Mouse (Mus musculus) neural tube, embryonic 14.5 days (tissue): ENCODE results near the gene Gtf3c1. TPM values are rescaled to one million over a fixed set of nuclear protein-coding genes. Genes with fewer than 3 reads are reported as not detected.

Source experiments
- ATAC-seq: fragments of 200-750 bp; cut with Nextera tagmentation; 2 replicates; pipeline ENCODE4 v1.8.0; 2017; ENCODE audit warnings: low read depth, mild to moderate bottlenecking, moderate TSS enrichment, moderate library complexity
- H3K27ac ChIP-seq: fragments of 300-500 bp; sonication (generic); 2 replicates; pipeline ENCODE4 v1.5.1; 2014; ENCODE audit warnings: low read depth, mild to moderate bottlenecking, control low read depth, low read length, moderate library complexity, mixed read lengths
- H3K27me3 ChIP-seq: fragments of 300-500 bp; sonication (generic); 2 replicates; pipeline ENCODE4 v1.6.1; 2014; ENCODE audit warnings: low read length; ENCODE audit not compliant: control insufficient read depth, insufficient read depth
- H3K36me3 ChIP-seq: fragments of 300-500 bp; sonication (generic); 2 replicates; pipeline ENCODE4 v1.6.1; 2014; ENCODE audit warnings: low read length, mixed read lengths; ENCODE audit not compliant: control insufficient read depth, insufficient read depth
- H3K4me1 ChIP-seq: fragments of 300-500 bp; sonication (generic); 2 replicates; pipeline ENCODE4 v1.6.1; 2014; ENCODE audit warnings: low read length; ENCODE audit not compliant: control insufficient read depth, insufficient read depth
- H3K4me2 ChIP-seq: fragments of 300-500 bp; sonication (generic); 2 replicates; pipeline ENCODE4 v1.6.1; 2014; ENCODE audit warnings: mild to moderate bottlenecking, low read depth, low read length, control low read depth
- H3K4me3 ChIP-seq: fragments of 300-500 bp; sonication (generic); 2 replicates; pipeline ENCODE4 v1.5.1; 2014; ENCODE audit warnings: low read depth, low read length, control low read depth, mixed read lengths
- H3K9ac ChIP-seq: fragments of 300-500 bp; sonication (generic); replicated peaks from 2 replicates; pipeline ENCODE4 v1.6.1; 2014; ENCODE audit warnings: low read depth, mild to moderate bottlenecking, control low read depth, low read length, mixed read lengths
- H3K9me3 ChIP-seq: fragments of 300-500 bp; sonication (generic); 2 replicates; pipeline ENCODE4 v1.6.1; 2016; ENCODE audit warnings: low read length; ENCODE audit not compliant: control insufficient read depth
- WGBS: fragments of 180-500 bp; shearing (Covaris S2); extraction: QIAGEN DNeasy Blood & Tissue Kit; methylation state at CpG from one replicate; pipeline ENCODE4 v1.1.7; 2014; 5-methylcytosine and 5-hydroxymethylcytosine counted together
- polyA plus RNA-seq: library from polyadenylated mRNA; unstranded; fragments of >200 nt; fragmentation: Nextera tagmentation; extraction: Ambion mirVana; gene quantifications from 2 replicates; pipeline ENCODE4 v1.2.1, GENCODE M21; 2014

The Gtf3c1 gene
- polyA plus RNA-seq, 1 experiment from 2014 or later, result 41.9 TPM

- no peaks in the 10 kb centered on the region for H3K36me3 ChIP-seq
- no peak overlapping the region for H3K27ac ChIP-seq
- no peak overlapping the region for H3K4me2 ChIP-seq
- no peaks in the 10 kb centered on the region for H3K4me1 ChIP-seq
- 93% methylated on average over 9 of the region's 9 CpGs for WGBS
- no peak for ATAC-seq
- H3K9ac ChIP-seq, result no peak overlapping the region
- no peaks in the 10 kb centered on the region for H3K9me3 ChIP-seq
- no peak overlapping the region for H3K4me3 ChIP-seq
- no peaks in the 10 kb centered on the region for H3K27me3 ChIP-seq
Measured at GRCm38 (mm10) chr7:125597083-125597482, 110.5 kb downstream of the Gtf3c1 start.

DNA sequence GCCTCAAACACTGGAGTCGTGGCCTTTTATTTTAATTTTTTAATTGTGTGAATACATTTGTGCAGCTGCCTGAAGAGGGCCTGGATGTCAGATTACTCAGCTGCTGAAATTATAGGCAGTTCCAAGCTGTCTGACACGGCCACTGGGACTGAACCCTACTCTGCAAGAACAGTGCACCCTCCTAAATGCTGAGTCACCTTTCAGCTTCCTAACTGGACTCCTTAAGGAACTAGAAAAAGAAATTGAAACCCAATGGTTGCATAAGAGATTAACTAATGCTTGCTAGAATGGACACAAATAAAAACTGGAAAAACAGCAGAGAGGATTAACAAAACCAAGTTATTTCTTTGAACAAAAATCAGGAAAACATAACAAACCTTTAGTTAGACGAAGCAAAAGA lies 111.2 kb downstream of the Gtf3c1 start:
- Histone ChIP-seq H3K36me3 (no peaks in the 10 kb centered on the region), H3K9me3 (no peaks in the 10 kb centered on the region), H3K4me1 (no peaks in the 10 kb centered on the region), H3K27me3 (no peaks in the 10 kb centered on the region), H3K4me3 (no peak overlapping the region), H3K9ac (no peak overlapping the region), H3K4me2 (no peak overlapping the region), H3K27ac (no peak overlapping the region)
- ATAC-seq, result no peak
- 75% methylated on average over 3 of the region's 3 CpGs for WGBS

DNA sequence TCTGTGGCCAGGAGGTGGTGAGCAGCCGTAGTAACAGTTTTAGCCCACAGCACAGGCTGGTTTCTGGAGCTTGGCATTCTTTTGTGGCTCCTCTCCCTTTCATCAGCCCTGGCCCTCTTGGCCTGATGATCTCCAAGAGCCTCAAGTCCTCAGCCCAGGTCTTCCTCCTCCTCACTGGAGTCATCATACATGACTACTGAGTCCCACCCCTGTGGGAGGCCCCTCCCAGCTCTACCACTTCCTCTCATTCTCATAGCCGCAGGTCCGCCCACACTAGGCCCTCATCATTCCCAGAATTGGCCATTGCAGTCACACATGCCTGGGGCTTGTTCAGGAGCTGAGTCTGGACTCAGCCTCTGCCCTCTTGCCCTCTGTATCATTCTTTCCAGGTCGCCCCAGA lies 113.7 kb downstream of the Gtf3c1 start:
- Histone ChIP-seq H3K9ac (no peak overlapping the region), H3K9me3 (no peaks in the 10 kb centered on the region), H3K4me2 (no peak overlapping the region), H3K4me1 (no peaks in the 10 kb centered on the region), H3K27me3 (no peaks in the 10 kb centered on the region), H3K36me3 (no peaks in the 10 kb centered on the region), H3K4me3 (no peak overlapping the region), H3K27ac (no peak overlapping the region)
- 91% methylated on average over 4 of the region's 4 CpGs for WGBS
- ATAC-seq, result no peak

Other genes starting within 250 kb of the Gtf3c1 start
- 91.9 and 92.8 TPM in 2 replicates for gene Nsmce1, start 216.2 kb downstream of the Gtf3c1 start, polyA plus RNA-seq
- 2.4 and 5.1 TPM in 2 replicates for gene Il4ra, start 155.7 kb downstream of the Gtf3c1 start, polyA plus RNA-seq
- 0.50 TPM in 1 of 2 replicates, not detected in the other for gene Il21r, start 104.4 kb downstream of the Gtf3c1 start, polyA plus RNA-seq
- gene D430042O09Rik, start 108 bp upstream of the Gtf3c1 start, polyA plus RNA-seq, result 6.8 and 7.2 TPM in 2 replicates